ENCODE assay signal across 25 mouse cellular contexts in genomic region chr1:41411641-41412040, GRCm38 (mm10).
DNase-seq lines count a peak whose midpoint lies in the region; ATAC-seq lines count a peak whose summit lies in the region.
"Had no signal": no experiment of that assay in that cellular context is flagged by ENCODE, and none has a peak within 500 bp of the region (broad histone marks: within the 10 kb centered on the region; RNA-seq: fewer than 3 reads in every experiment).

No protein-coding gene starts in this region.

- H3K4me1 ChIP-seq in heart, embryonic 12.5 days (replicated peaks), result no peaks in the 10 kb centered on the region
- H3K4me1 ChIP-seq: embryonic facial prominence, embryonic 12.5 days; embryonic facial prominence, embryonic 15.5 days; heart, embryonic 13.5 days had no signal

- peak; percentile 52 for DNase-seq in heart, adult 11 months
- peak; percentile 42 for DNase-seq in brain, adult 2 months (ENCODE audit: low read depth, low spot score)
- DNase-seq in layer of hippocampus, adult 9-11 months, result peak; percentile 61
- no peak for DNase-seq in kidney, postnatal 36 days
- DNase-seq in urinary bladder, postnatal 10 days (ENCODE audit: low spot score), result no peak
- DNase-seq: adrenal gland, adult 8-10 months; adrenal gland, postnatal 36 days; cerebellum, adult 11 months; cerebellum, adult 2 months; cerebellum, adult 9-11 months; cerebellum, postnatal 25 days; forebrain, postnatal 0 days; gastrocnemius, adult 2 months; gastrocnemius, postnatal 14 days; heart, adult 18-20 months; heart, postnatal 14 days; heart, postnatal 4 days had no signal

- ATAC-seq in heart, embryonic 12.5 days (ENCODE audit: insufficient number of reproducible peaks, low FRiP score), result no peak
- ATAC-seq: activated CD4-positive, CD25-positive, alpha-beta regulatory T cell, adult 4 months; forebrain, embryonic 14.5 days; forebrain, postnatal 0 days; hindbrain, postnatal 0 days had no signal

- H3K4me3 ChIP-seq in heart, embryonic 12.5 days, result no peak overlapping the region
- H3K4me3 ChIP-seq: embryonic facial prominence, embryonic 12.5 days; embryonic facial prominence, embryonic 15.5 days; gastrocnemius, adult 2 months; heart, embryonic 13.5 days had no signal

- H3K4me2 ChIP-seq in heart, embryonic 12.5 days, result no peak overlapping the region
- H3K4me2 ChIP-seq: embryonic facial prominence, embryonic 12.5 days; embryonic facial prominence, embryonic 15.5 days; heart, embryonic 13.5 days; hindbrain, embryonic 14.5 days had no signal

- 77% methylated on average over 3 of the region's 3 CpGs for WGBS in heart, embryonic 12.5 days

- H3K9ac ChIP-seq in heart, embryonic 12.5 days, result no peak overlapping the region
- H3K9ac ChIP-seq: embryonic facial prominence, embryonic 12.5 days; embryonic facial prominence, embryonic 15.5 days; forebrain, postnatal 0 days; heart, embryonic 13.5 days; hindbrain, embryonic 14.5 days had no signal

- H3K27ac ChIP-seq in heart, embryonic 12.5 days (ENCODE audit: poor library complexity, severe bottlenecking), result no peak overlapping the region
- H3K27ac ChIP-seq: embryonic facial prominence, embryonic 12.5 days; embryonic facial prominence, embryonic 15.5 days; gastrocnemius, adult 2 months; heart, embryonic 13.5 days; hindbrain, embryonic 14.5 days; hindbrain, postnatal 0 days had no signal

- no peaks in the 10 kb centered on the region for H3K9me3 ChIP-seq in heart, embryonic 12.5 days (replicated peaks)
- H3K9me3 ChIP-seq: embryonic facial prominence, embryonic 12.5 days; embryonic facial prominence, embryonic 15.5 days; heart, embryonic 13.5 days had no signal

- H3K27me3 ChIP-seq in heart, embryonic 12.5 days (replicated peaks), result no peaks in the 10 kb centered on the region
- H3K27me3 ChIP-seq: embryonic facial prominence, embryonic 12.5 days; embryonic facial prominence, embryonic 15.5 days; heart, embryonic 13.5 days had no signal

- no peaks in the 10 kb centered on the region for H3K36me3 ChIP-seq in heart, embryonic 12.5 days
- H3K36me3 ChIP-seq: embryonic facial prominence, embryonic 12.5 days; embryonic facial prominence, embryonic 15.5 days; heart, embryonic 13.5 days had no signal

Comparison
In these comparisons a context has a peak if more than half of its experiments do, and no peak if none do; other contexts are left out.
1. DNase-seq: peak in heart, adult 11 months (single experiment), brain, adult 2 months (single experiment) and layer of hippocampus, adult 9-11 months (single experiment); none in kidney, postnatal 36 days (0 of 2) and urinary bladder, postnatal 10 days (single experiment).